Mouse (Mus musculus) urinary bladder, adult 18-20 months (tissue): ENCODE measurements around the gene Txn2.

Source experiments
- DNase-seq, 2 experiments: peaks; one replicate each; pipeline ENCODE4 v3.0.0; 2022; ENCODE audit warnings: low spot score in 2 of 2, mixed read lengths in 2 of 2

The Txn2 gene

GRCm38 (mm10) chr15:77928673-77929331 is at the start of gene Txn2:
Txn2 (minus strand) TSS chr15:77929006.
- DNase-seq = peak; percentile 79 to 97

- no peak for DNase-seq
Observed at GRCm38 (mm10) chr15:77977663-77978062, 48.9 kb upstream of the Txn2 start.

GRCm38 (mm10) chr15:77974165-77974841 is 45.5 kb upstream of the Txn2 start:
- DNase-seq = no peak

GRCm38 (mm10) chr15:77970470-77971292 is 41.9 kb upstream of the Txn2 start, which contains the start of gene Eif3d:
Eif3d (minus strand) TSS chr15:77970813.
- DNase-seq = peak; percentile 94 to 99

- DNase-seq = no peak
Observed at GRCm38 (mm10) chr15:77969940-77970469, 41.2 kb upstream of the Txn2 start.

- no peak for DNase-seq
Observed at GRCm38 (mm10) chr15:77965117-77965528, 36.3 kb upstream of the Txn2 start.

- DNase-seq = no peak
Observed at GRCm38 (mm10) chr15:77962447-77962846, 33.6 kb upstream of the Txn2 start.

- DNase-seq = no peak
Observed at GRCm38 (mm10) chr15:77960693-77961092, 31.9 kb upstream of the Txn2 start.

GRCm38 (mm10) chr15:77958071-77958470 is 29.3 kb upstream of the Txn2 start:
- no peak for DNase-seq

GRCm38 (mm10) chr15:77957625-77958024 is 28.8 kb upstream of the Txn2 start:
- no peak for DNase-seq

- peak; percentile 69 for DNase-seq
Observed at GRCm38 (mm10) chr15:77956404-77956901, 27.6 kb upstream of the Txn2 start, which contains the start of gene Foxred2. Foxred2 (minus strand) TSS chr15:77956722.

- no peak for DNase-seq
Observed at GRCm38 (mm10) chr15:77955440-77956403, 26.9 kb upstream of the Txn2 start.

GRCm38 (mm10) chr15:77954362-77954761 is 25.6 kb upstream of the Txn2 start:
- DNase-seq = no peak

- no peak for DNase-seq
Observed at GRCm38 (mm10) chr15:77952921-77953320, 24.1 kb upstream of the Txn2 start.

GRCm38 (mm10) chr15:77949061-77949460 is 20.3 kb upstream of the Txn2 start:
- no peak for DNase-seq

- DNase-seq = peak in 1 of 2 experiments; percentile 29
Observed at GRCm38 (mm10) chr15:77945711-77946110, 16.9 kb upstream of the Txn2 start.

GRCm38 (mm10) chr15:77941563-77941962 is 12.8 kb upstream of the Txn2 start:
- DNase-seq = no peak

GRCm38 (mm10) chr15:77938516-77938915 is 9.7 kb upstream of the Txn2 start:
- no peak for DNase-seq

- DNase-seq = no peak
Observed at GRCm38 (mm10) chr15:77935673-77936375, 7.0 kb upstream of the Txn2 start.

GRCm38 (mm10) chr15:77934968-77935367 is 6.2 kb upstream of the Txn2 start:
- no peak for DNase-seq
